Mouse (Mus musculus): Measurements from ENCODE around the gene Clic1. TPM values are rescaled to one million over a fixed set of nuclear protein-coding genes. Genes with fewer than 3 reads are reported as not detected.

Gene Clic1
- total and polyA plus RNA-seq, 3 experiments = 114 to 198 (median 160) TPM

DNA sequence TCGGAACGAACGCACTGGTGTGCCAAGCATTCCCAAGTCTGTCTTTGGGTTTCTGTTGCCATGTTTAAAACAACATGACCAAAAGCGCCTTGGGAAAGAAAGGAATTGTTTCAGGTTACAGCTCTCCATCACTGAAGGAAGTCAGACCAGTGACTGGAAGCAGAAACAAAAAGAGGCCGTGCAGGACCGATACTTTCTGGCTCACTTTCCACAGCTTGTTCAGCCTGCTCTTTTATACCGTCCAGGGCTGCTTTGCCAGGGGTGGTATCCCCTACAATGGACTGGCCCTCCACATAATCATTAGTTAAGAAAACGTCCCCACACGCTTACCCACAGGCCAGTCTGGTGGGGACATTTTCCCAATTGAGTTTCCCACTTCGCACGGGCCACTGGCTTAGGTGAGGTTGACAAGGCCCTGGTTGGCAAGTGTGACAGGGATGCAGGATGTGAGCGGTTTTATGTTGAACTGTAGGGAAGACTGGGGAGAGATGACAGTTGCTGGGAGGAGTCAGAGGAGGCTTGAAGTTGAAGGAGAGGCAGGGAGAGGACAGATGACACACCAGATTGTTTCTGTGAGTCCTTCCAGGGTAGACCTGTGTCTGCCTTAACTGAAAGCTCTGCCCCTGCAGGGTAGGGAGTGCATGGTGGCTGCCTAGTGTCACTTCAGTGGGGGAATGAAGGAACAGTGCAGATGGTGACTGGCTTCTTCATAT lies 47.5 kb upstream of the Clic1 start:
- Histone ChIP-seq H3K4me2 (ENCODE audit: insufficient read depth, low read depth, poor library complexity, severe bottlenecking) (peak overlapping the region; percentile 88), H3K9me3 (replicated peaks; ENCODE audit: low read length) (peaks cover 27% of the 10 kb centered on the region), H3K27ac (ENCODE audit: insufficient read depth, low read depth) (peak overlapping the region; percentile 100), H3K4me3 (replicated peaks in 1 of 3; ENCODE audit: low read depth in 2 of 3, low read length in 2 of 3, poor library complexity in 1 of 3) (peak overlapping the region; percentile 84 to 94 (median 86)), H3K4me1 (ENCODE audit: control insufficient read depth in 1 of 2, insufficient read depth in 2 of 2) (peaks cover 8 to 14% of the 10 kb centered on the region in 2 experiments; a peak in 3 of 4 replicates), H3K36me3 (replicated peaks in 1 of 2; ENCODE audit: control insufficient read depth in 1 of 2, insufficient read depth in 1 of 2, low read length in 1 of 2) (peaks cover 45 to 59% of the 10 kb centered on the region in 2 experiments), H3K9ac (ENCODE audit: insufficient read depth, low read depth) (peak overlapping the region; percentile 100), H3K79me2 (replicated peaks; ENCODE audit: control insufficient read depth, extremely low read depth, insufficient read depth, poor library complexity, severe bottlenecking) (peaks cover 36% of the 10 kb centered on the region), H3K27me3 (replicated peaks) (no peaks in the 10 kb centered on the region)
- dilution Hi-C loops (cut with MboI; ENCODE audit: extremely low pct_ligation_motif_present, extremely low pct_unique_long_range_greater_than_20kb, low sequenced_read_pairs) (no loop called here), in situ Hi-C loops (cut with MboI; ENCODE audit: low pct_ligation_motif_present, low pct_unique_long_range_greater_than_20kb, low sequenced_read_pairs) (no loop called here)
- peak; percentile 60 for DNase-seq (ENCODE audit: extremely low read depth)
- peak; percentile 51; the same call in 1 of the 2 replicates for TF ChIP-seq CHD1 (IDR thresholded peaks at IDR 0.05; ENCODE audit: low read depth, low read length)
- TF ChIP-seq IRF4 (IDR thresholded peaks at IDR 0.05; ENCODE audit: low read depth, low read length) = no peak; the same call in 1 of the 2 replicates
- TF ChIP-seq NELFE (IDR thresholded peaks at IDR 0.05; ENCODE audit: low read depth, low read length) = peak; percentile 63
- peak; percentile 78; the same call in 1 of the 2 replicates for TF ChIP-seq POLR2AphosphoS2 (IDR thresholded peaks at IDR 0.05; ENCODE audit: low read depth, low read length)
- TF ChIP-seq TBP (conservative IDR thresholded peaks at IDR 0.05; ENCODE audit: low read depth, low read length) = peak; percentile 83
- no peak for TF ChIP-seq JUN (IDR thresholded peaks at IDR 0.05; ENCODE audit: insufficient read depth, low read depth, low read length)
- peak; percentile 71 for TF ChIP-seq POLR2A (IDR thresholded peaks at IDR 0.05; ENCODE audit: low read depth, low read length)
- no peak for TF ChIP-seq MAX (IDR thresholded peaks at IDR 0.05; ENCODE audit: low read length)

GRCm38 (mm10) chr17:35003022-35003838 lies 46.5 kb upstream of the Clic1 start:
- no peaks in the 10 kb centered on the region for H3K27me3 ChIP-seq (replicated peaks)
- H3K4me2 ChIP-seq (ENCODE audit: insufficient read depth, low read depth, poor library complexity, severe bottlenecking) = peak overlapping the region; percentile 88
- TF ChIP-seq NRF1 (IDR thresholded peaks at IDR 0.05; ENCODE audit: low read depth, low read length) (no peak), USF2 (conservative IDR thresholded peaks at IDR 0.05; ENCODE audit: low read depth, low read length) (no peak), ZKSCAN1 (IDR thresholded peaks at IDR 0.05; ENCODE audit: borderline replicate concordance, low read depth, low read length) (no peak), ZNF384 (IDR thresholded peaks at IDR 0.05; ENCODE audit: low read depth, low read length) (no peak), BHLHE40 (IDR thresholded peaks at IDR 0.05; ENCODE audit: low read depth, low read length) (no peak), UBTF (IDR thresholded peaks at IDR 0.05; ENCODE audit: low read depth, low read length) (no peak), POLR2A (IDR thresholded peaks at IDR 0.05; ENCODE audit: low read depth, low read length) (peak; percentile 40; the same call in 1 of the 2 replicates), TBP (conservative IDR thresholded peaks at IDR 0.05; ENCODE audit: low read depth, low read length) (0 out of 2 replicates have a peak, but pooled peaks have one; percentile 19), SIN3A (IDR thresholded peaks at IDR 0.05; ENCODE audit: low read length) (peak; percentile 52; the same call in 1 of the 2 replicates), MXI1 (IDR thresholded peaks at IDR 0.05; ENCODE audit: low read depth, low read length) (peak; percentile 45; the same call in 1 of the 2 replicates), USF1 (IDR thresholded peaks at IDR 0.05; ENCODE audit: low read depth, low read length) (no peak), MYC (IDR thresholded peaks at IDR 0.05; ENCODE audit: low read depth, low read length) (peak; percentile 64), HCFC1 (IDR thresholded peaks at IDR 0.05; ENCODE audit: low read depth, low read length) (no peak), RAD21 (IDR thresholded peaks at IDR 0.05; ENCODE audit: low read depth, low read length) (no peak)
- dilution Hi-C loops (cut with MboI; ENCODE audit: extremely low pct_ligation_motif_present, extremely low pct_unique_long_range_greater_than_20kb, low sequenced_read_pairs) = no loop called here
- H3K4me1 ChIP-seq (ENCODE audit: control insufficient read depth in 1 of 2, insufficient read depth in 2 of 2) = peaks cover 8 to 20% of the 10 kb centered on the region in 2 experiments; a peak in 3 of 4 replicates
- peaks cover 42 to 57% of the 10 kb centered on the region in 2 experiments for H3K36me3 ChIP-seq (replicated peaks in 1 of 2; ENCODE audit: control insufficient read depth in 1 of 2, insufficient read depth in 1 of 2, low read length in 1 of 2)
- peak; percentile 45 for DNase-seq (ENCODE audit: extremely low read depth)
- peaks cover 18% of the 10 kb centered on the region for H3K9me3 ChIP-seq (replicated peaks; ENCODE audit: low read length)
- peak overlapping the region; percentile 100 for H3K27ac ChIP-seq (ENCODE audit: insufficient read depth, low read depth)
- H3K79me2 ChIP-seq (replicated peaks; ENCODE audit: control insufficient read depth, extremely low read depth, insufficient read depth, poor library complexity, severe bottlenecking) = peaks cover 37% of the 10 kb centered on the region
- in situ Hi-C loops (cut with MboI; ENCODE audit: low pct_ligation_motif_present, low pct_unique_long_range_greater_than_20kb, low sequenced_read_pairs) = no loop called here
- peak overlapping the region; percentile 100 for H3K9ac ChIP-seq (ENCODE audit: insufficient read depth, low read depth)
- peak overlapping the region; percentile 84 to 94 (median 86) for H3K4me3 ChIP-seq (replicated peaks in 1 of 3; ENCODE audit: low read depth in 2 of 3, low read length in 2 of 3, poor library complexity in 1 of 3)
